Mouse (Mus musculus): ENCODE measurements around the gene B230118H07Rik. TPM values are rescaled to one million over a fixed set of nuclear protein-coding genes. Genes with fewer than 3 reads are reported as not detected.
"Not testable (repeated sequence)": the region's sequence is repeated elsewhere in the genome, so short reads cannot be mapped to it uniquely, and the experiment has no call there.

The B230118H07Rik gene
- total and polyA plus RNA-seq, 3 experiments = 22.4 to 30.6 TPM; not detected in 1

DNA sequence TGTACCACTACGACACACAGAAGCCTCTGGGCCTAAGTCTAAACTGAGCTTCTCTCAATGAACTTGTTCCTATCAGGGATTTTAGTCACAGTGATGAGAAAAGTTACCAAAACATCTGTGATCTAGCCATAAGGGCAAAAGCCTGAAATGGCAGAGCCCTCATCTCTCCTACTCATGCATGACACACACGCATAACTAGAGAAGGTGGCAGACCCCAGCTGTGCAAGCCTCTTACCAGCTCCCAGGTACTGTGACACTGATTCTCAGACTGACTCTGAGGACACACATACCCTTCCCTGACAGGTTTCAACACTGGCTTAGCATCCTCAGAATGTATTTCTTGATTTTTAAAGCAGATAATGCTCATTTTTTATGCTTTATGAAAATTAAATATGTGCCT is 103.7 kb downstream of the B230118H07Rik start:
- Histone ChIP-seq H3K9ac (ENCODE audit: control insufficient read depth, low read depth, low read length, poor library complexity, severe bottlenecking) (no peak overlapping the region), H3K4me3 (ENCODE audit: control insufficient read depth in 1 of 2, insufficient read depth in 1 of 2, low read depth in 2 of 2, low read length in 2 of 2) (no peak overlapping the region), H3K4me1 (ENCODE audit: control insufficient read depth in 1 of 2, insufficient read depth in 2 of 2, low read length in 2 of 2) (no peaks in the 10 kb centered on the region), H3K36me3 (ENCODE audit: control insufficient read depth in 1 of 2, insufficient read depth in 2 of 2, low read length in 2 of 2) (no peaks in the 10 kb centered on the region), H3K27me3 (ENCODE audit: control insufficient read depth in 1 of 2, insufficient read depth in 2 of 2, low read length in 2 of 2) (no peaks in the 10 kb centered on the region), H3K9me3 (replicated peaks; ENCODE audit: insufficient read depth, low read length) (no peaks in the 10 kb centered on the region), H3K79me2 (ENCODE audit: control insufficient read depth, insufficient read depth, low read length, poor library complexity) (no peaks in the 10 kb centered on the region), H3K27ac (ENCODE audit: control insufficient read depth, low read depth, low read length) (no peak overlapping the region)
- no peak for TF ChIP-seq NELFE (IDR thresholded peaks at IDR 0.05; ENCODE audit: low read depth, low read length)
- TF ChIP-seq USF1 (IDR thresholded peaks at IDR 0.05; ENCODE audit: low read depth, low read length) = no peak
- no peak for TF ChIP-seq MAFK (IDR thresholded peaks at IDR 0.05; ENCODE audit: borderline replicate concordance, low read depth, low read length)
- no peak for TF ChIP-seq UBTF (IDR thresholded peaks at IDR 0.05; ENCODE audit: borderline replicate concordance, insufficient read depth, low read depth, low read length)
- no peak for TF ChIP-seq NRF1 (IDR thresholded peaks at IDR 0.05; ENCODE audit: insufficient read depth, low read depth, low read length, poor library complexity, severe bottlenecking)
- no peak for TF ChIP-seq USF2 (IDR thresholded peaks at IDR 0.05; ENCODE audit: borderline replicate concordance in 1 of 2, insufficient read depth in 1 of 2, low read depth in 1 of 2, low read length in 2 of 2)
- TF ChIP-seq MYB (IDR thresholded peaks at IDR 0.05; ENCODE audit: low read depth, low read length) = no peak
- TF ChIP-seq MAZ (IDR thresholded peaks at IDR 0.05; ENCODE audit: low read depth, low read length) = no peak
- no peak for TF ChIP-seq GABPA (IDR thresholded peaks at IDR 0.05; ENCODE audit: low read depth, low read length)
- no peak for TF ChIP-seq ZKSCAN1 (IDR thresholded peaks at IDR 0.05; ENCODE audit: low read depth, low read length)
- TF ChIP-seq JUND (IDR thresholded peaks at IDR 0.05; ENCODE audit: low read depth, low read length) = no peak
- TF ChIP-seq ZMIZ1 (IDR thresholded peaks at IDR 0.05; ENCODE audit: low read depth, low read length) = no peak
- no peak for TF ChIP-seq MEF2A (IDR thresholded peaks at IDR 0.05; ENCODE audit: extremely low read depth, insufficient replicate concordance, low read depth, low read length, poor library complexity, severe bottlenecking)
- no peak for TF ChIP-seq RAD21 (IDR thresholded peaks at IDR 0.05; ENCODE audit: low read depth, low read length)
- TF ChIP-seq SMC3 (IDR thresholded peaks at IDR 0.05; ENCODE audit: low read depth, low read length) = no peak
- no peak for TF ChIP-seq MAX (IDR thresholded peaks at IDR 0.05; ENCODE audit: low read length)
- no peak for TF ChIP-seq TAL1 (IDR thresholded peaks at IDR 0.05; ENCODE audit: low read length)
- no peak for TF ChIP-seq RCOR1 (IDR thresholded peaks at IDR 0.05; ENCODE audit: low read depth, low read length)
- no peak for TF ChIP-seq ZC3H11A (IDR thresholded peaks at IDR 0.05; ENCODE audit: low read depth, low read length)
- DNase-seq (ENCODE audit: low read depth, low spot score) = no peak

DNA sequence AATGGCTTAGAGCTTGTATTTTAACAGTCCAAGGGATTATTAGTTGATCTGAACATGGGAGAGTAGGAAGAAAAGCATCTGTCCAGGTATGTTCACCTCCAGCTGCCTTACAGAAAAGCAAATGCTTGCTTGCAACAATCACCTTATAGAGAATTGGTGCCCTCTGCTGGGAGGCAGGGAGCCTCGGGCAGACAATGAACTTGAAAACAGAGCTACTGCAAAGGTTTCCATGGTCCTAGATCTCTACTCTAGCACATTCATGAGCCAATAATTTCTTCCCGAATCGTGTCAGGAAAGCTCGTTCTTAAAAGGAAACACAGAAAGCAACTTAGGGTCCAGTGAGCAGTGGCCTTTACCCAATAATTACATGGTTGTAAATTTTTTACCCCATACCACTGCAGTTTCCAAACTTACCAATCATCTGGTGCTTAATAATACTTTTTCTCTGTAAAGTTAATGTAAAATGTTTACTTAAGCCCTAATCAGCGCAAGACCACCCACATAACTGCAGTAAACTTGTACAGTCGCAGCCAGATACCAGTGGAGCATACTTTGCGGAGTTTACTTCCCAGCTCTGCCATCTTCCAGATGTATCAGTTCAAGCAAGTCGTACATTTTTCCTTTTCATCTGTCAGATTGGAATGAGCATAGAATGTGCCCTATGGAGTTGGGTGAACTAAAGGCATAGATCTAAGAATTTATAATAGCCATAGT is 105.5 kb downstream of the B230118H07Rik start:
- DNase-seq (ENCODE audit: low read depth, low spot score) = no peak
- H3K36me3 ChIP-seq (ENCODE audit: control insufficient read depth in 1 of 2, insufficient read depth in 2 of 2, low read length in 2 of 2) = no peaks in the 10 kb centered on the region
- no peaks in the 10 kb centered on the region for H3K4me1 ChIP-seq (ENCODE audit: control insufficient read depth in 1 of 2, insufficient read depth in 2 of 2, low read length in 2 of 2)
- H3K4me3 ChIP-seq (ENCODE audit: control insufficient read depth in 1 of 2, insufficient read depth in 1 of 2, low read depth in 2 of 2, low read length in 2 of 2) = no peak overlapping the region
- no peak for TF ChIP-seq TCF12 (IDR thresholded peaks at IDR 0.05; ENCODE audit: low read depth, low read length)
- TF ChIP-seq POLR2AphosphoS5 (IDR thresholded peaks at IDR 0.05; ENCODE audit: borderline replicate concordance, low read depth, low read length) = no peak
- TF ChIP-seq NRF1 (IDR thresholded peaks at IDR 0.05; ENCODE audit: insufficient read depth, low read depth, low read length, poor library complexity, severe bottlenecking) = no peak
- no peak for TF ChIP-seq ELF1 (IDR thresholded peaks at IDR 0.05; ENCODE audit: low read depth, low read length)
- TF ChIP-seq CTCF (IDR thresholded peaks at IDR 0.05 in 2 of 3, conservative IDR thresholded peaks at IDR 0.05 in 1 of 3; ENCODE audit: control insufficient read depth in 1 of 3, insufficient read depth in 1 of 3, low read depth in 2 of 3, low read length in 3 of 3, poor library complexity in 1 of 3, severe bottlenecking in 1 of 3) = peak in 1 of 3 experiments; percentile 3; a peak in 1 of 6 replicates
- H3K27me3 ChIP-seq (ENCODE audit: control insufficient read depth in 1 of 2, insufficient read depth in 2 of 2, low read length in 2 of 2) = no peaks in the 10 kb centered on the region
- H3K27ac ChIP-seq (ENCODE audit: control insufficient read depth, low read depth, low read length) = no peak overlapping the region
- H3K9ac ChIP-seq (ENCODE audit: control insufficient read depth, low read depth, low read length, poor library complexity, severe bottlenecking) = no peak overlapping the region
- H3K79me2 ChIP-seq (ENCODE audit: control insufficient read depth, insufficient read depth, low read length, poor library complexity) = no peaks in the 10 kb centered on the region
- H3K9me3 ChIP-seq (replicated peaks; ENCODE audit: insufficient read depth, low read length) = no peaks in the 10 kb centered on the region

DNA sequence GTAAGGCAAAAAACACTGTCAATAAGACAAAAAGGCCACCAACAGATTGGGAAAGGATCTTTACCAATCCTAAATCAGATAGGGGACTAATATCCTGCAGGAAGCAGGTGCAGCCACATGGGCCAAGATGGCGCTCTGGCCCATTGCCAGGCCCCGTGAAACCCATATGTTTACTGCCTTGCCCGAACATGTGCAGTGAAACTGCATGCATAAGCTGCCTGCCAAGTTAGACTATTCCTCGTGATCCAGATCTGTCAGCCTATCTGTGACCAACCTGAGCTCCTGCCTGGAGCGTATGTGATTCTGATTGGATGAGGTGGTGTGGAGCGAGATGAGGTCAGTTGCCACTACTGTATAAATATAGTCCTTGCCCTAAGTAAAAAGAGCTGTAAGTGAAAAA is 112.4 kb downstream of the B230118H07Rik start:
- not testable (repeated sequence) for H3K79me2 ChIP-seq (ENCODE audit: control insufficient read depth, insufficient read depth, low read length, poor library complexity); H3K9ac ChIP-seq (ENCODE audit: control insufficient read depth, low read depth, low read length, poor library complexity, severe bottlenecking); H3K27ac ChIP-seq (ENCODE audit: control insufficient read depth, low read depth, low read length); H3K27me3 ChIP-seq (ENCODE audit: control insufficient read depth in 1 of 2, insufficient read depth in 2 of 2, low read length in 2 of 2); H3K9me3 ChIP-seq (replicated peaks; ENCODE audit: insufficient read depth, low read length); H3K36me3 ChIP-seq (ENCODE audit: control insufficient read depth in 1 of 2, insufficient read depth in 2 of 2, low read length in 2 of 2); H3K4me1 ChIP-seq (ENCODE audit: control insufficient read depth in 1 of 2, insufficient read depth in 2 of 2, low read length in 2 of 2); H3K4me3 ChIP-seq (ENCODE audit: control insufficient read depth in 1 of 2, insufficient read depth in 1 of 2, low read depth in 2 of 2, low read length in 2 of 2); DNase-seq (ENCODE audit: low read depth, low spot score)
